Mouse (Mus musculus) ES-E14 (cell line): Measurements from ENCODE around the gene Dhx40. TPM values are rescaled to one million over a fixed set of nuclear protein-coding genes. Genes with fewer than 3 reads are reported as not detected.

Source experiments
- DNase-seq: peaks from one replicate; pipeline ENCODE4 v3.0.0-alpha.2; 2013; ENCODE audit warnings: low read depth, low spot score
- H3K27ac ChIP-seq: 2 replicates; pipeline ENCODE4 v1.5.1; 2012; ENCODE audit warnings: low read depth, mild to moderate bottlenecking, low read length, moderate library complexity, mixed read lengths; ENCODE audit not compliant: poor library complexity, insufficient read depth, severe bottlenecking
- H3K36me3 ChIP-seq: 2 replicates; pipeline ENCODE4 v1.6.1; 2012; ENCODE audit warnings: mild to moderate bottlenecking, low read length, moderate library complexity, mixed read lengths; ENCODE audit not compliant: control insufficient read depth, poor library complexity, insufficient read depth, severe bottlenecking
- H3K4me1 ChIP-seq, 2 experiments: fragments of 150-350 bp in 1 of 2; sonication (generic) in 1 of 2; 2 replicates each; pipeline ENCODE4 v1.6.1; 2012; ENCODE audit warnings: low read length in 2 of 2, mild to moderate bottlenecking in 1 of 2, mixed read lengths in 1 of 2; ENCODE audit not compliant: control insufficient read depth in 2 of 2, insufficient read depth in 2 of 2, poor library complexity in 1 of 2
- H3K4me3 ChIP-seq, 2 experiments: fragments of 150-350 bp in 1 of 2; sonication (generic) in 1 of 2; 2 replicates each; pipeline ENCODE4 v1.5.1; 2012; ENCODE audit warnings: low read length in 2 of 2, low read depth in 1 of 2, mild to moderate bottlenecking in 1 of 2, mixed read lengths in 1 of 2; ENCODE audit not compliant: insufficient read depth in 1 of 2, poor library complexity in 1 of 2, severe bottlenecking in 1 of 2
- H3K9ac ChIP-seq: 2 replicates; pipeline ENCODE4 v1.6.1; 2012; ENCODE audit warnings: low read depth, mild to moderate bottlenecking, low read length, mixed read lengths; ENCODE audit not compliant: poor library complexity, insufficient read depth, severe bottlenecking
- H3K9me3 ChIP-seq: fragments of 150-350 bp; sonication (generic); 2 replicates; pipeline ENCODE4 v1.6.1; 2012; ENCODE audit warnings: low read depth, mild to moderate bottlenecking, low read length; ENCODE audit not compliant: control insufficient read depth, insufficient read depth
- CHD2 ChIP-seq: IDR thresholded peaks from 2 replicates; pipeline ENCODE4 v1.6.1; 2014; ENCODE audit warnings: mild to moderate bottlenecking, low read depth, low read length, inconsistent platforms
- HCFC1 ChIP-seq: IDR thresholded peaks from 2 replicates; pipeline ENCODE4 v1.6.1; 2012; ENCODE audit warnings: low read length, inconsistent platforms, borderline replicate concordance; ENCODE audit not compliant: insufficient read depth
- MAFK ChIP-seq: IDR thresholded peaks from 2 replicates; pipeline ENCODE4 v1.6.1; 2014; ENCODE audit warnings: mild to moderate bottlenecking, low read depth, low read length, inconsistent platforms; ENCODE audit not compliant: insufficient read depth
- ZC3H11A ChIP-seq: IDR thresholded peaks from 2 replicates; pipeline ENCODE4 v1.6.1; 2012; ENCODE audit warnings: low read depth, mild to moderate bottlenecking, inconsistent platforms, low read length, borderline replicate concordance
- ZNF384 ChIP-seq: IDR thresholded peaks from 2 replicates; pipeline ENCODE4 v1.6.1; 2012; ENCODE audit warnings: low read depth, low read length, inconsistent platforms
- in situ Hi-C, 2 experiments: fragments of 600-800 bp; cut with MboI; formaldehyde crosslinking; loops; one replicate each; pipeline ENCODE4 v1.15.1; 2025; ENCODE audit warnings: low sequenced_read_pairs in 2 of 2, inconsistent platforms in 1 of 2; ENCODE audit not compliant: unreplicated experiment in 2 of 2
- total RNA-seq: library from RNA; depleted of rRNA; stranded (reverse); fragments of 300-350 nt; gene quantifications from 2 replicates; pipeline ENCODE4 v1.2.3, GENCODE M21; 2012

Dhx40 gene
- total RNA-seq, 1 experiment, result 24.5 TPM

GRCm38 (mm10) chr11:86840511-86841154 lies 33.1 kb upstream of the Dhx40 start:
- H3K4me3 ChIP-seq, result no peak overlapping the region
- no peak overlapping the region for H3K9ac ChIP-seq
- no peak for TF ChIP-seq MAFK
- TF ChIP-seq ZNF384, result no peak
- TF ChIP-seq CHD2, result no peak
- no peak for TF ChIP-seq HCFC1
- no peak for TF ChIP-seq ZC3H11A
- in situ Hi-C loops, result no loop called here
- H3K9me3 ChIP-seq, result no peaks in the 10 kb centered on the region
- 0 out of 4 replicates have a peak, but pooled peaks cover 0 to 3% of the 10 kb centered on the region in 2 experiments for H3K4me1 ChIP-seq
- no peak overlapping the region for H3K27ac ChIP-seq
- H3K36me3 ChIP-seq, result no peaks in the 10 kb centered on the region
- DNase-seq, result no peak

GRCm38 (mm10) chr11:86839716-86840447 lies 32.3 kb upstream of the Dhx40 start:
- no peak for TF ChIP-seq ZNF384
- no peak for TF ChIP-seq CHD2
- TF ChIP-seq ZC3H11A, result no peak
- TF ChIP-seq MAFK, result no peak
- TF ChIP-seq HCFC1, result no peak
- DNase-seq, result no peak
- H3K36me3 ChIP-seq, result no peaks in the 10 kb centered on the region
- no peak overlapping the region for H3K27ac ChIP-seq
- no peak overlapping the region for H3K9ac ChIP-seq
- H3K9me3 ChIP-seq, result no peaks in the 10 kb centered on the region
- no peak overlapping the region for H3K4me3 ChIP-seq
- H3K4me1 ChIP-seq, result peaks cover under 1 to 3% of the 10 kb centered on the region in 2 experiments; a peak in 1 of 4 replicates
- in situ Hi-C loops, result no loop called here

DNA sequence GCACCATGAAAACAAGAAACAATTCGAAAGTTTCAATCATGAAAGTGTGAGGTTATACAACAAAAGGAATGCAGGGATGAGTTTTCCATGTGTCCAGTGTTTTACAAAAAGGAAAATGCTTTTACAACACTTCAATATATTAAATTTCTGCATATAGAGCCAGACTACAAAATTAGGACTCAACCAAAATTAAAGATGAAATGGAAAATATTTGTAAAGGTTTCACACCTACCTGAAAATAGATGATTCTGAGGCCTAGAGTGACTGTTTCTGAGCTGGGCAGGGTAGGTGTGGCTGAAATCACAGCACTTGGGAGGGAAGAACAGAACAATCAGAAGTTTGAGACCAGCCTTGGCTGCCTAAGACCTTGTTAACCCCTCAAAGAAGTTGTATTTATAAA lies 31.2 kb upstream of the Dhx40 start:
- no peak overlapping the region for H3K9ac ChIP-seq
- no peak overlapping the region for H3K4me3 ChIP-seq
- H3K27ac ChIP-seq, result no peak overlapping the region
- no peak for DNase-seq
- TF ChIP-seq ZNF384 (no peak), ZC3H11A (no peak), HCFC1 (no peak), MAFK (no peak), CHD2 (no peak)
- no peaks in the 10 kb centered on the region for H3K9me3 ChIP-seq
- no peaks in the 10 kb centered on the region for H3K36me3 ChIP-seq
- in situ Hi-C loops, result no loop called here
- peaks cover 2 to 3% of the 10 kb centered on the region in 2 experiments; a peak in 1 of 4 replicates for H3K4me1 ChIP-seq

- Histone ChIP-seq H3K4me1 (peaks cover 2 to 3% of the 10 kb centered on the region in 2 experiments; a peak in 1 of 4 replicates), H3K27ac (no peak overlapping the region), H3K9ac (no peak overlapping the region), H3K36me3 (no peaks in the 10 kb centered on the region), H3K9me3 (no peaks in the 10 kb centered on the region), H3K4me3 (no peak overlapping the region)
- peak; percentile 89 for DNase-seq
- TF ChIP-seq ZNF384 (no peak), HCFC1 (no peak), MAFK (no peak), CHD2 (no peak), ZC3H11A (no peak)
- in situ Hi-C loops, result no loop called here
Observed at GRCm38 (mm10) chr11:86836366-86836765, 28.8 kb upstream of the Dhx40 start.
